8 mouse cellular contexts compared by ENCODE assay signal in the genomic region with DNA sequence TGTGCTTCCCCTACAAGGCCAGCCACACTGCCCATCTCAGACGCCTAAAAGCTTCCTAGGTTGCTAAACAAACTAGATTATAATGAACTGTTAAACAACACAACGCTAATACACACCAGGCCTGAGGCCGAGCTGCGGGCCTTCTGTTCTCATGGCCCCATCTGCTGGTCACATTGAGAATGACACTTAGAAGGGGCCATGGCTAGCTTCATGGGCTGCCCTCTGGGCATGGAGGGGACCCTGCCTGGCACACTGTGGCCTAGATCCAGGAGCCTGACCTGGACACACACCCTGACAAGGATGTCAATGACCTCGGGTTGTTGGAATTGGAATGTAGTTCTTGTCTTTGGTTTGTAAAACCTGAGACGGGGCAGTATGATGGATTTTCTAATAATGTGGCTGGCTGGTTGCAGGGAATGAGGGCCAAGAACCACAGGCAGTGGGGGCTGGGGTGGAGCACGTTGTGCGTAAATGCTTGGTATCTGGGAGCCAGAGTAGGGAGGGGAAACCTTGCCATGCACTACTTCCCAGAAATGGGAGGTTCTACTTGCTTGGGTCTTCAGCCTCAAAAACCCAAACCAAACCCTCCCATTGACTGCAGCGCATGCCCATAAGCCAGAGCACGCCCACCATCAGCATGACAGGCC. TPM values are rescaled to one million over a fixed set of nuclear protein-coding genes. Genes with fewer than 3 reads are reported as not detected.
DNase-seq lines count a peak whose midpoint lies in the region; ATAC-seq and TF ChIP-seq lines count a peak whose summit lies in the region.

No protein-coding gene starts in this region.

- H3K4me1 ChIP-seq in intestine, embryonic 16.5 days (ENCODE audit: control insufficient read depth, insufficient read depth, low read length) = peaks cover 16% of the 10 kb centered on the region
- no peaks in the 10 kb centered on the region; the same call in 1 of the 2 replicates for H3K4me1 ChIP-seq in midbrain, embryonic 16.5 days (ENCODE audit: control insufficient read depth, insufficient read depth, low read length)
- H3K4me1 ChIP-seq in stomach, embryonic 15.5 days = peaks cover 15% of the 10 kb centered on the region

- no peak overlapping the region for H3K9ac ChIP-seq in intestine, embryonic 16.5 days (ENCODE audit: low read depth, low read length)
- no peak overlapping the region for H3K9ac ChIP-seq in midbrain, embryonic 16.5 days (ENCODE audit: low read depth, low read length)
- no peak overlapping the region; the same call in 1 of the 2 replicates for H3K9ac ChIP-seq in stomach, embryonic 15.5 days

- H3K27me3 ChIP-seq in intestine, embryonic 16.5 days (replicated peaks; ENCODE audit: control insufficient read depth, insufficient read depth, low read length) = no peaks in the 10 kb centered on the region
- no peaks in the 10 kb centered on the region for H3K27me3 ChIP-seq in midbrain, embryonic 16.5 days (ENCODE audit: control insufficient read depth, insufficient read depth, low read depth, low read length)
- no peaks in the 10 kb centered on the region for H3K27me3 ChIP-seq in stomach, embryonic 15.5 days (replicated peaks)

- peak; percentile 46 for DNase-seq in 3134 (ENCODE audit: extremely low read depth, insufficient read length, low spot score)
- peak; percentile 85 for DNase-seq in MN1 (ENCODE audit: low spot score)
- DNase-seq in cerebellum, postnatal 14 days = peak; percentile 87 to 91
- DNase-seq in gastrocnemius, adult 2 months = peak; percentile 81
- DNase-seq in liver = peak; percentile 64

- peak overlapping the region; percentile 57; the same call in 1 of the 2 replicates for H3K27ac ChIP-seq in gastrocnemius, adult 2 months
- H3K27ac ChIP-seq in intestine, embryonic 16.5 days (ENCODE audit: low read length) = no peak overlapping the region
- 0 out of 2 replicates have a peak overlapping the region, but pooled peaks have one; percentile 23 for H3K27ac ChIP-seq in midbrain, embryonic 16.5 days (ENCODE audit: low read length)
- H3K27ac ChIP-seq in stomach, embryonic 15.5 days = no peak overlapping the region; the same call in 1 of the 2 replicates

- peak; percentile 75 for ATAC-seq in intestine, embryonic 16.5 days
- peak; percentile 29 for ATAC-seq in midbrain, embryonic 16.5 days
- ATAC-seq in stomach, embryonic 15.5 days (ENCODE audit: insufficient read depth, low FRiP score, low read depth) = 0 out of 2 replicates have a peak, but pooled peaks have one; percentile 15

- intact Hi-C loops in gastrocnemius, adult 2 months (cut with DNase I) = loop anchor here (1.0 to 2.0 kb wide), 2 partner anchors 19 to 39 kb away; partner anchors contain the start of gene Dact3

- 31% methylated on average over 10 of the region's 10 CpGs for WGBS in intestine, embryonic 16.5 days
- 42% methylated on average over 10 of the region's 10 CpGs for WGBS in midbrain, embryonic 16.5 days
- 29% methylated on average over 10 of the region's 10 CpGs for WGBS in stomach, embryonic 15.5 days

- no peaks in the 10 kb centered on the region for H3K9me3 ChIP-seq in intestine, embryonic 16.5 days (ENCODE audit: control insufficient read depth, low read length)
- no peaks in the 10 kb centered on the region for H3K9me3 ChIP-seq in midbrain, embryonic 16.5 days (replicated peaks; ENCODE audit: control insufficient read depth, low read length, poor library complexity, severe bottlenecking)
- H3K9me3 ChIP-seq in stomach, embryonic 15.5 days = no peaks in the 10 kb centered on the region

- TF ChIP-seq CTCF in gastrocnemius, adult 2 months (IDR thresholded peaks at IDR 0.05) = peak; percentile 98; the same call in 1 of the 2 replicates

- no peak overlapping the region for H3K4me3 ChIP-seq in gastrocnemius, adult 2 months
- no peak overlapping the region for H3K4me3 ChIP-seq in intestine, embryonic 16.5 days (ENCODE audit: low read length)
- H3K4me3 ChIP-seq in midbrain, embryonic 16.5 days (ENCODE audit: low read depth, low read length) = no peak overlapping the region
- no peak overlapping the region for H3K4me3 ChIP-seq in stomach, embryonic 15.5 days (replicated peaks)

- H3K4me2 ChIP-seq in intestine, embryonic 16.5 days (ENCODE audit: low read depth, low read length) = no peak overlapping the region
- no peak overlapping the region for H3K4me2 ChIP-seq in midbrain, embryonic 16.5 days (ENCODE audit: low read length)
- H3K4me2 ChIP-seq in stomach, embryonic 15.5 days = no peak overlapping the region

- H3K36me3 ChIP-seq in intestine, embryonic 16.5 days (ENCODE audit: control insufficient read depth, insufficient read depth, low read length) = peaks cover 30% of the 10 kb centered on the region
- H3K36me3 ChIP-seq in midbrain, embryonic 16.5 days (ENCODE audit: control insufficient read depth, insufficient read depth, low read length) = peaks cover 45% of the 10 kb centered on the region
- peaks cover 47% of the 10 kb centered on the region for H3K36me3 ChIP-seq in stomach, embryonic 15.5 days

RNA-seq across cellular contexts. Expression of gene Ptgir, which starts 7.6 kb away (rescaled TPM):
- total RNA-seq in gastrocnemius, adult 2 months (2021) = under 1 TPM; 0.67 to 0.79 TPM
- polyA plus RNA-seq in intestine, embryonic 16.5 days (2015; fragmentation: Nextera tagmentation; extraction: Ambion mirVana) = 2.5 and 3.2 TPM in 2 replicates
- 0.22 and 0.23 TPM in 2 replicates for polyA plus RNA-seq in midbrain, embryonic 16.5 days (2015; fragmentation: Nextera tagmentation; extraction: Ambion mirVana)
- polyA plus RNA-seq in stomach, embryonic 15.5 days (2015; fragmentation: Nextera tagmentation; extraction: Ambion mirVana) = 2.4 and 2.5 TPM in 2 replicates

RNA-seq across cellular contexts. Expression of gene Calm3, which starts 10.0 kb away (rescaled TPM):
- 100 to 1,000 TPM; 290 to 400 TPM for total RNA-seq in gastrocnemius, adult 2 months (2021)
- 163 and 171 TPM in 2 replicates for polyA plus RNA-seq in intestine, embryonic 16.5 days (2015; fragmentation: Nextera tagmentation; extraction: Ambion mirVana)
- polyA plus RNA-seq in midbrain, embryonic 16.5 days (2015; fragmentation: Nextera tagmentation; extraction: Ambion mirVana) = 405 and 443 TPM in 2 replicates
- 101 and 113 TPM in 2 replicates for polyA plus RNA-seq in stomach, embryonic 15.5 days (2015; fragmentation: Nextera tagmentation; extraction: Ambion mirVana)

RNA-seq across cellular contexts. Expression of gene Gng8, which starts 22.3 kb away (rescaled TPM):
- not detected for total RNA-seq in gastrocnemius, adult 2 months (2021)
- 7.8 and 9.2 TPM in 2 replicates for polyA plus RNA-seq in intestine, embryonic 16.5 days (2015; fragmentation: Nextera tagmentation; extraction: Ambion mirVana)
- polyA plus RNA-seq in midbrain, embryonic 16.5 days (2015; fragmentation: Nextera tagmentation; extraction: Ambion mirVana) = 14.0 and 49.2 TPM in 2 replicates
- 8.9 and 9.8 TPM in 2 replicates for polyA plus RNA-seq in stomach, embryonic 15.5 days (2015; fragmentation: Nextera tagmentation; extraction: Ambion mirVana)

RNA-seq across cellular contexts. Expression of gene Pnmal2, which starts 30.6 kb away (rescaled TPM):
- total RNA-seq in gastrocnemius, adult 2 months (2021) = under 1 TPM; 0.74 to 0.86 TPM
- polyA plus RNA-seq in intestine, embryonic 16.5 days (2015; fragmentation: Nextera tagmentation; extraction: Ambion mirVana) = 4.9 and 5.4 TPM in 2 replicates
- 186 and 206 TPM in 2 replicates for polyA plus RNA-seq in midbrain, embryonic 16.5 days (2015; fragmentation: Nextera tagmentation; extraction: Ambion mirVana)
- polyA plus RNA-seq in stomach, embryonic 15.5 days (2015; fragmentation: Nextera tagmentation; extraction: Ambion mirVana) = 10.2 and 12.7 TPM in 2 replicates

RNA-seq across cellular contexts. Expression of gene Dact3, which starts 38.8 kb away (rescaled TPM):
- 1 to 10 TPM in 1 of 2 experiments, under 1 TPM in 1; 0.99 to 1.7 TPM for total RNA-seq in gastrocnemius, adult 2 months (2021)
- 1.6 and 1.7 TPM in 2 replicates for polyA plus RNA-seq in intestine, embryonic 16.5 days (2015; fragmentation: Nextera tagmentation; extraction: Ambion mirVana)
- 2.6 and 3.0 TPM in 2 replicates for polyA plus RNA-seq in midbrain, embryonic 16.5 days (2015; fragmentation: Nextera tagmentation; extraction: Ambion mirVana)
- 3.9 and 4.6 TPM in 2 replicates for polyA plus RNA-seq in stomach, embryonic 15.5 days (2015; fragmentation: Nextera tagmentation; extraction: Ambion mirVana)

Comparison
In these comparisons a context has a peak if more than half of its experiments do, and no peak if none do; other contexts are left out.
1. H3K27ac ChIP-seq: peak in gastrocnemius, adult 2 months (single experiment) and midbrain, embryonic 16.5 days (single experiment); none in intestine, embryonic 16.5 days (single experiment) and stomach, embryonic 15.5 days (single experiment).
2. ATAC-seq: peak in every context shown above with its lines; median percentile 75 in intestine, embryonic 16.5 days; 29 in midbrain, embryonic 16.5 days; 15 in stomach, embryonic 15.5 days.
3. Peak in every context shown above with its lines, with median percentiles within 50 percentile points of each other: DNase-seq.